26 mouse cellular contexts compared by ENCODE assay signal in the genomic region with DNA sequence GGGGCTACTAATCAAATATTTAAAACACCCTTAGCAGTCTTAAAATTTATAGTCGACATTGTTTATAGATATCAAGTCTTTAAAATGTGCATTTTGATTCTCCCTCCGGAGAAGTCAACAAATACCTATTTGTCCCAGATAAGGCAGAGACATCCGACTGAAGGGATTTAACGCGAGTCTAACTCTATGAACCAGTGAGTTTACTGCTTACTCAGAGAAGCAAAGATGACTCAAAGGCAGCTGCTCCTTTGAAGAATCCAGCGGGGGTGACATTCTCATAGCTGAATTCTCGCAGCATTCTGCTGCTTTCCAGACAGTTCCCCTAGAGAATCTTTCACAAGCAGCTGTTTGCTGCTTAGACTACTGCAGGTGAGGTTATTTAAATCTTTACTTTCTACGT.
A peak's percentile ranks its signal among the peaks of the same experiment; 100 is the strongest.
DNase-seq lines count a peak whose midpoint lies in the region; ATAC-seq and TF ChIP-seq lines count a peak whose summit lies in the region.
"Had no signal": no experiment of that assay in that cellular context is flagged by ENCODE, and none has a peak within 500 bp of the region (broad histone marks: within the 10 kb centered on the region; RNA-seq: fewer than 3 reads in every experiment).

No protein-coding gene starts in this region.

- no peak overlapping the region for H3K4me2 ChIP-seq in lung, embryonic 14.5 days
- H3K4me2 ChIP-seq: heart, embryonic 13.5 days; hindbrain, embryonic 12.5 days; kidney, embryonic 15.5 days; neural tube, embryonic 12.5 days; stomach, embryonic 15.5 days had no signal

- no peak overlapping the region for H3K27ac ChIP-seq in lung, embryonic 14.5 days (ENCODE audit: low read depth)
- H3K27ac ChIP-seq: heart, adult 2 months; heart, embryonic 13.5 days; hindbrain, embryonic 12.5 days; kidney, embryonic 15.5 days; midbrain, embryonic 10.5 days; neural tube, embryonic 12.5 days; stomach, embryonic 15.5 days had no signal

- 61% methylated on average over 8 of the region's 8 CpGs for WGBS in lung, embryonic 14.5 days
- WGBS in lung, adult 2 months = 70% methylated on average over 8 of the region's 8 CpGs

- peak; percentile 7 to 54 for DNase-seq in frontal cortex, adult 2 months (ENCODE audit: extremely low spot score in 1 of 2, low spot score in 1 of 2)
- no peak for DNase-seq in frontal cortex, postnatal 14 days (ENCODE audit: low spot score in 2 of 2)
- peak; percentile 5 for DNase-seq in lung, embryonic 14.5 days
- no peak for DNase-seq in lung, adult 2 months
- peak; percentile 29 for DNase-seq in right cerebral cortex, adult 18-20 months
- DNase-seq in right cerebral cortex, postnatal 25 days = no peak
- no peak for DNase-seq in spleen, postnatal 36 days (ENCODE audit: low spot score in 2 of 2)
- DNase-seq: adrenal gland, adult 2 months; cerebellum, adult 2 months; cerebellum, postnatal 25 days; gastrocnemius, postnatal 36 days; heart, adult 2 months; heart, postnatal 14 days; kidney, adult 11 months; kidney, postnatal 36 days; left cerebral cortex, postnatal 4 days; lung, postnatal 10 days; right cerebral cortex, postnatal 4 days; thymus, adult 2 months; thymus, postnatal 4 days had no signal

- no peak for TF ChIP-seq CTCF in lung, embryonic 14.5 days (IDR thresholded peaks at IDR 0.05; ENCODE audit: low read depth)
- TF ChIP-seq CTCF in lung, adult 2 months (IDR thresholded peaks at IDR 0.05; ENCODE audit: insufficient read depth, low read length) = no peak

- H3K9me3 ChIP-seq in lung, embryonic 14.5 days (ENCODE audit: low read depth, low read length) = no peaks in the 10 kb centered on the region
- H3K9me3 ChIP-seq: heart, embryonic 13.5 days; hindbrain, embryonic 12.5 days; kidney, embryonic 15.5 days; midbrain, embryonic 10.5 days; neural tube, embryonic 12.5 days; stomach, embryonic 15.5 days had no signal

- no peak overlapping the region for H3K9ac ChIP-seq in lung, embryonic 14.5 days
- H3K9ac ChIP-seq: heart, embryonic 13.5 days; hindbrain, embryonic 12.5 days; kidney, embryonic 15.5 days; neural tube, embryonic 12.5 days; stomach, embryonic 15.5 days had no signal

- TF ChIP-seq POLR2A in lung, adult 2 months (IDR thresholded peaks at IDR 0.05; ENCODE audit: borderline replicate concordance, extremely low read depth, low read depth, low read length) = no peak

- no peaks in the 10 kb centered on the region for H3K36me3 ChIP-seq in lung, embryonic 14.5 days (ENCODE audit: insufficient read depth)
- H3K36me3 ChIP-seq: heart, embryonic 13.5 days; hindbrain, embryonic 12.5 days; kidney, embryonic 15.5 days; midbrain, embryonic 10.5 days; neural tube, embryonic 12.5 days; stomach, embryonic 15.5 days had no signal

- no peaks in the 10 kb centered on the region for H3K4me1 ChIP-seq in lung, embryonic 14.5 days (ENCODE audit: insufficient read depth)
- H3K4me1 ChIP-seq in lung, adult 2 months (ENCODE audit: control insufficient read depth, insufficient read depth, low read length) = no peaks in the 10 kb centered on the region
- H3K4me1 ChIP-seq: heart, embryonic 13.5 days; hindbrain, embryonic 12.5 days; kidney, embryonic 15.5 days; midbrain, embryonic 10.5 days; neural tube, embryonic 12.5 days; stomach, embryonic 15.5 days had no signal

- no peaks in the 10 kb centered on the region for H3K27me3 ChIP-seq in lung, embryonic 14.5 days (ENCODE audit: insufficient read depth, low read length)
- H3K27me3 ChIP-seq: heart, embryonic 13.5 days; hindbrain, embryonic 12.5 days; kidney, embryonic 15.5 days; neural tube, embryonic 12.5 days; stomach, embryonic 15.5 days had no signal

- no peak overlapping the region for H3K4me3 ChIP-seq in lung, embryonic 14.5 days (ENCODE audit: low read depth, low read length)
- H3K4me3 ChIP-seq in lung, adult 2 months (replicated peaks; ENCODE audit: extremely low read depth, low read depth, low read length) = no peak overlapping the region
- H3K4me3 ChIP-seq: heart, adult 2 months; heart, embryonic 13.5 days; hindbrain, embryonic 12.5 days; kidney, embryonic 15.5 days; midbrain, embryonic 10.5 days; neural tube, embryonic 12.5 days; stomach, embryonic 15.5 days had no signal

- ATAC-seq in lung, embryonic 14.5 days (ENCODE audit: insufficient read depth) = no peak

Comparison
In these comparisons a context has a peak if more than half of its experiments do, and no peak if none do; other contexts are left out.
1. DNase-seq: peak in frontal cortex, adult 2 months (2 of 2), lung, embryonic 14.5 days (single experiment) and right cerebral cortex, adult 18-20 months (single experiment); none in frontal cortex, postnatal 14 days (0 of 2), lung, adult 2 months (single experiment), right cerebral cortex, postnatal 25 days (single experiment) and spleen, postnatal 36 days (0 of 2).